Mouse (Mus musculus) right cerebral cortex, postnatal 25 days (tissue): ENCODE data around the gene Batf2.
A peak's percentile ranks its signal among the peaks of the same experiment; 100 is the strongest.
"Not testable (repeated sequence)": the region's sequence is repeated elsewhere in the genome, so short reads cannot be mapped to it uniquely, and the experiment has no call there.

ENCODE experiments used
- DNase-seq: peaks from one replicate; pipeline ENCODE4 v3.0.0; 2022

The Batf2 gene

DNA sequence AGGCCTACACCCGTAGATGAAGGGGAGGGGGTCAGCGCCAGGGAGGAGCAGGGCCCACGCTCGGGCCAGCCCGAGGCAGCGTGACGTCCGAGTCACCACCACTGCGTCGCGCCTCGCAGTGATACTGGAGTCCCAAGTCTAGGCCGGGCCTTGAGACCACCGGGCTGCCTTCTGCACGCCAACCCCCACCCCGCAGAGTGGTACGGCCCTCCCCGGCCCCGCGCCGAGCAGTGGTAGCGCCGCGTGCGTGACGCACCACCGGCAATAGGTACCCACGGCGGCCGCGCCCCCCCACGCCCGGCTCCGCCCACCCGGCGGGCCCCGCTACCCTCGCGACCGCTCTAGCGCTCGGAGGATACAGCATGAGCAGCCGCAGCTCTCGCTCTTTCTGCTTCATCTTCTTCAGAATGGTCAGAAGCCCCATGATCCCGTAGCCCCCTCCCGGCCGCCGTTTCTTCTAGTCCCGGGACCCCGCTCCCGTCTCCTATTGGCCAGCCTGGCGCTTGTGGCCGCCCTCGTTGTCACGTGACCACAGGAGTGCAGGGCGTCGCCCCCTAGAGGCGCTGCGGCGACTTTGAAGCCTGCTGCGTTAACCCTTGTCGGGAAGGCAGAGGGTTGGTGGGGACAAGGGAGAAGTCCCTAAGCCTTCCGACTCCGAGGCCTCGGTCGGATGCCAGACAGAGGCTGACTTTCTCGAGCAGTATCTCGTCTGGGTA lies at the start of gene Batf2:
Gene Batf2, plus strand, starts transcription at position 306 of the 716 bp plus-strand sequence.
- DNase-seq: peak; percentile 91

DNA sequence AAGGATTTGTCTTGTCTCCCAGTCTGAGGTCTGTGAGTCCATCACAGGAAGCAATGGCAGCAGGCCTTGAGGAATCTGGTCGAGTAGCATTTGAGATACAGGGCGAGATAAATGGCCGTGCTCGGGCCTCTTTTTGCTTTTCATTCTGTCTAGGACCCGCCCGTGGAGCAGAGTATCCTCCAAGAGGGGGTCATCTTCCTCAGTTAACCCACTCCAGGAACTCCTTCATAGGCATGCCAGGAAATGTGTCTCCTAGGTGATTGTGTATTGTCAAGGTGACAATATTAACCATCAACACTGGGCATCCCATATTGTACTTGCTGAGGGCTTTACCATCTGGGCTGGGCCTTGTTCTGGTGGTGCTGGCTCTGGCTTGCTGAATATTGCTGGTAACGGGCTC lies 46.7 kb upstream of the Batf2 start, which contains the start of gene AC131692.1:
Gene AC131692.1, plus strand, starts transcription at position 301 of the 400 bp plus-strand sequence.
- no peak for DNase-seq

DNA sequence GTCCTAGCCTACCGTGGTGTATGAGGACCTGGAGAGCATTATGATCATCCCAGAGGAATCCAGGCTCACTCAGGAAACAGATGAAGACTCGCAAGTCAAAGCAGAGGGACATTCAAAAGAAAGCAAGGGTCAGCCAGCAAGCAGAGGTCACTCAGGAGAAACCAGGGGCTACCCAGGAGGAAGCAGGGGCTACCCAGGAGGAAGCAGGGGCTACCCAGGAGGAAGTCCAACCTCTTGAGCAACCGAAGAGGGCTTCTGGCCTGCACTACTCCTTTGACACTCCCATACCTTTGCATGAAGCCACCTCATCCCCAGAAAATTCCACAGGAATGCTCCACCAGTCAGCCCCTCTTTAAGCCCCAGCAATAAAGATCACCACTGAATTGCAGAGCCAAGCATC lies 42.9 kb upstream of the Batf2 start:
- no peak for DNase-seq

DNA sequence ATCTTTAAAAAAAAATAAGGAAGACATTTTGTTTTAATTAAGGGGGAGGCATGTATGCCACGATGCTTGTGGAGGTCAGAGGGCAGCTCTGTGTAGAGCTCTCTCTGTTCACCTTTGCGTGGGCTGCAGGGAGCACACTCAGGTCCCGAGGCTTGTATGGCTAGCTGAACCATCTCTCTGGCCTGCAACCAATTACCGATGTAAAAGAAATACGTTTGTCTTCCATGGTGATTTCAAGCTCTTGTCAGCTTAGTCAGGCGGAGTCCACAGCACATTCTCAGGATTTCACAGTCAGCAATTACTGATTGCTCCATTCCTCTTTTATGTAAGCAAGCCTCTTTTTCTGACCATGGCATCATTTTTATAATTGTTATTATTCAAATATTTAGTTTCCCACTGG lies 39.6 kb upstream of the Batf2 start:
- DNase-seq: no peak

DNA sequence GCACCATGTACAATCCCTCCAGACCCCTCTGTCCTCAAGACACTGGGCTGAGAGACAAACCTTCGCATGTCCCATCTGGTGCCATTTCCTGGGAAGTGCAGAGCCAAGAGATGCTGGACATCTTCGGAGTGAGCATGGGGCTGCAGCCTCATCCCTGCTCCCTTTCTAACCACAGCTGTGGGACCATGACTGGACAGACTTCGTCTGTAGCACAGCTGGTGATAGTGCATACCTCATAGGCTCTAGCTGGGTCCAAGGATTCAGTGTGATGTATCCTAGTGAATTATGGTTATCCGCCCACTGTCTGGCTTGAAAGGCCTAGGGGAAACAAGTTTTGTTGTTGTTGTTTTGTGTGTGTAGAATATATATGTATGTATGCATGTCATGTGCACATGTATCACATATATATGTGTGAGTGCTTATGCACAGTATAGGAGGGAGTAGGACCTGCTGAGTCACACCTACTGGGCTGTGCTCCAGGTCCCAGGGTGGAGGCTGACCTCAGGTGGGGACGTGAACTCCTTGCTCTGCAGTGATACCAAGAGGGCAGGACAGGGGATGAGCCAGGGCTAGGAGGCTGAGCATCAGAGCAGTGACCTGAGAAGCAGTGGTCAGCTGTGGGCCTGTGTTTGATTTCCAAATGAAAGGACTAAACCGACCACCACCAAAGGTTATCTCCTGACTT lies 38.5 kb upstream of the Batf2 start:
- DNase-seq: no peak

DNA sequence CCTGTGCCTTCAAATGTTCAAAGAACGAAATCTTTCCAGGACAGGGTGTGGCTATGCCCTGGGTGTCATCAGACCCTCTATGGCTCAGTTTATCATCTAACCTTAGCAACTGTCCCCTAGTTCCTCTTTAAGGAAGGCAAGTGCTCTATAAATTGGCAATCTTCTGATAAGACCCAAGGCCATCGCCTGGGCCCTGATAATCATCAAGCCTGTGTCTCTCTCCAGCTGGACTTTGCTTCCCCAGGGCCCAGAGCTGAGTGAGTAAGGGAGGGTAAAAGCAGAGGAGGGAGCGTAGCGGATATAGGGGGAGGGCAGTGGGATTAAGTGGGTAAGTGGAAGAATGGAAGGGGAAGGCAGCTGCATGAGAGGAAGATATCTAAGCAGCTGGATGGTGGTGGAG lies 36.3 kb upstream of the Batf2 start:
- DNase-seq: no peak

DNA sequence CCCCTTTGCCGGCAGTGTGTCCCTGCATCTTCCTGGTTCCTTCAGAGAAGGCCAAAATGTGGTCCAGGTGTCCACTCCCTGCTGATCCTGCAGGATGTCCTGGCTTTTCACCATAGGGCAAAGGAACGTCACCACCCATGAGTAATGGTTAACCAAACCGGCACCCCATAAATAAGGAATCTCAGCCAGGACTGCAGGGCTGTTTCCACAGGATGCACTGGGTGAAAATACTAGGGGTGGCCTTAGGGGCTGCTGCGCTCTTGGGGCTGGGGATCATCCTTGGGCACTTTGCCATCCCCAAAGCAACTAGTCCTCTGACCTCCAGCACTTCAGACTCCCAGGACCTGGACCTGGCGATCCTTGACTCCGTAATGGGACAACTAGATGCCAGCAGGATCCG lies 35.2 kb upstream of the Batf2 start, which contains the start of gene Naaladl1:
Gene Naaladl1, plus strand, starts transcription at position 197 of the 400 bp plus-strand sequence.
- DNase-seq: no peak

DNA sequence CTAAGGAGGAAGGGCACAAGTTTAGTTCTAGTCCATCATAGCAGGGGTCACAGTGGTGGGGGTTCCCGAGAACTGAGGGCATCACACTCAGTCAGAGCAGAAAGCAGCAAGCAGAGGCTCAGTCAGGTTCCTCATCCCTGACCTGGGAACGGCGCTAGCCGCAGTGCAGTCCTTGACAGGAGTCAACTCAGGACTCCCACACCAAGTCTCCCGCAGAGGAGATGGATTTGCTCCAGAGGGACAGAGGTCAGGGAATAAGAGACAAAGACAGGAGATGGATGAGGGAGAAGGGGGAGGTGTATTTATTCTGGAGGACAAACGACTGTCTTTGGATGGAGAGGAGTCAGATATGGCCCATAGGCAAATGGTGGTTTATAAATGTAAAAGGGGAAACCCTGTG lies 27.7 kb upstream of the Batf2 start:
- no peak for DNase-seq

DNA sequence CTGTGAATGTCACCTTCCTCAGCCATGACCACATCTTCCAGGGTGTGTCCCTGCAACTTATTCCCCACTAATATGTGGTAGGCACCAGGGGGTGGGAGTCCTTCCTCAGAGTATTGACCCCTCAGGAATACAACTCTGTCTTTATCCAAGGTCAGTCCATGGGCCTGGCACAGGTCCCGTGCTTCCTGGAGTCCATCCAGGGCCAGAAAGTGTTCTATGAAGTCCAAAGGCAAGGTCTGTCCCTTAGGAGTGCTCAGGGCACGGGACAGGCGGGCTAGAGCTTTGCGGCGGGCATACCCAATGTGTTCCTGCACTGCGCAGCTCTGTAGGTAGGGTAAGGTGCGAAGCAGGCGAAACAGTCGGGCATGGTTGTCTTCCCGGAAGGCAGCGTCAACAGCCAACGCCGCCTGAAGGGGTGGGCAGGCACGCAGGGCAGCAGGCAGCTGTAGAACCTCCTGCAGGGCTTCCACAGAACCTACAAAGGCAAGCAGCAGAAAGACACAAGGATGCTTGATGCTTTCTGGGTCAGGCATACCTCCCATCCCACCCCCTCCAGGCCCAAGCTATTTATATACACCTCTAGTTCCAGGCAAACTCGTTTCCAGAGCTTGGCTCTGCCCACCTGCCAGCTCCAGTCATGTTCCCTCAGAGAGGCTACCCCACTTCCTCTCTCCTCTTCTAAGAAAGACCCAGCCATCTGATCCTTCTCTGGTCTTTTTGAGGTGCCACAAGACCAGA lies 24.5 kb upstream of the Batf2 start:
- no peak for DNase-seq

DNA sequence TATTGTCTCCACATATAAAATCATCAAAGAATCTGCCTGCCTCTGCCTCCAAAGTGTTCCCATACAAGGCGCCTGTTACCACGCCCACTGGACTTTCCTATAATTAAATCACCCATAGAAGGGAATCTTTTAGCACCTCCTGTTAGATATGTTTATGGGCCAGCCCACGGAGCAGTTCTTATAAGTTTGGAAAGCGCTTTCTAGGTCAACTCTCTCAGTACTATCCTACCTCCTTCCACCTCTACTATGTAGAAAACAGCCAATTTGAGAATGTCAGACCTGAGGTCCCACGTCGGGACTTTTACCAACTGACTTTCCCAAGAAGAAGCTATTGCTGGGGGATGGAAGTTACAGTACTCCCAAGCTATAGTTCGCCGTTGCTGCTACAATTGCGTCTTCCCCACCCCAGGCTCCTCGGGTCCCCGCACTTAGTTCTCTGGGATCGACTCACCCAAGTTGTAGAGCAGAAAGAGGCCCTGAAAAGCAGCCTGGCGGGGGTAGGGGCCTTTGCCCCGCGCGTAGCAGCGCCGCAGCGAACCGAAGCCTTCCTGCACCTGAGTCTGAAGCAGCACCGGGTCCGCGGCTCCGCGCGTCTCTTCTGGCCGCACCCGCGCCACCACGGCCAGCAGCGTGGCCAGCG lies 23.3 kb upstream of the Batf2 start:
- DNase-seq: no peak

DNA sequence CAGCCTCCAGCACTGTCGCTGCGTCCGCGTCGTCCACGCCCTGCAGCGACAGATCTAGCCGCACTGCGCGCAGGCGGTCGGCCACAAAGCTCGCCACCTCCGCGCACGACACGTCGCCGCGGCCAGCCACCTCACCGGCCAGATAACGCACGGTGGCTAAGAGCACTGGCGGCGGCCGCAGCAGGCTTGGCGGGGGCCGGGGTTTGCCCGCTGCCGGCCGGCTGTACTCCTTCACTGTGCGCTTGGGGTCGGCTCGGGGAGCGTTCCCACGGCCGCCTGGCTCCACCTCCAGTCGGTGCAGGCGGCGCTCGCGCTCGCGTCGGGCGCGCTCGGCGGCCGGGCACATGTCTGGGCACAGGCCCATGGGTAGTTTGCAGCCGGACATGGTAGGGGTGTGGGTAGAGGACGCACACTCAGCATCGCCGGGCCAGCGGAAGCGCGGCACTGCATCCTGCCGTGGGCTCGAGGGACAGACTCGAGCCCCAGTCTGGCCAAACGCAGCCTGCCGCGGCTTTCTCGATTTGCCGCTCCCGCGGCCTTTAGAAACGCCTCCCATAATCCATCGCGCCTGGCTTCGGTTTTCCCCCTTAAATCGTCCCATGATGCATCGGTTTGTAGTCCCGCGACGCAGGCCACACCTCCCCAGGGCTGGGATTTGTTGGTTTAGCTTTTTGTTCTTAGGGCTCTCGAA lies 22.7 kb upstream of the Batf2 start, which contains the start of gene Sac3d1:
Gene Sac3d1, minus strand, starts transcription at position 665 of the 691 bp plus-strand sequence.
- DNase-seq: peak; percentile 89

DNA sequence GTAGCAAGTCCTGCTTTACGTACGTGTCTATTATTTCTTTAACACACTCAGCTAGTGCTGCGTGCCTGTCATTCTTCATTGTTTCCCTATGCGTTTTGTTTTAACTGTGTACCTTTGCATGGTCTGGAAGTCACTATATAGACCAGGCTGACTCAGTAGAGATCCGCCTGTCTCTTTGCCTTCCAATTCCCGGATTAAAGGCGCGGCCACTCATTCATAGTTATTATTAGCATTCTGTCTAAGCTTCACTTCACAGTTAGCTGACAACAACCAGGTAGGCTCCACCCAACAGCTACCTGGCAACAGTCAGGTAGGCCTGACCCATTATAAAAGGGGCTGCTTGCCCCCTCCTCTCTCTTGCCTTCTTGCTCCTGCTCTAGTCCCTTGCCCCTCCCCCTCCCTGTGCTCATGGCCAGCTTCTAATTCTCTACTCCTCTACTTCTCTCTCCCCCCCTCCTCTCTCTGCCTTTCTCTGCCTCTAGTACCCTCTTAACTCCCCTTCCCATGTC lies 22.1 kb upstream of the Batf2 start:
- DNase-seq: no peak

DNA sequence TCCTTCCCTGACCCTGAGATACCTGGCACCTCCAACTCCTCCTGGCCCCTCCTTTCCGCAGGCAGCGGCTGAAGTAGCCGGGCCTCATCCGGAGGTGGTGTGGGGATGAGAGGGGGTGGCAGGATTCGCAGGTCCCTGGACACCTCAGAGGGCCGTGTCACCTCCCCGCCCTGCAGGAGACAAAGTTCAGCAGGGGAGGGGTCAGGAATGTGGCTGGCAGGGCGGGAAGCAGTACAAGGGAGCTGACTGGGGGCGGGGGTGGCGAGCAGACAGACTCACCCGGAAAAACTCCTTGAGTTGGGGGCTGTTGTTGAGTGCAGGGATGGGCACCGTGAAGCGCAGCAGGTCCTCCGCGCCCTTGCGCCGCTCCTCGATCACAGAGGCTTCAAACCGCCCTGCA lies 19.0 kb upstream of the Batf2 start:
- DNase-seq: no peak

DNA sequence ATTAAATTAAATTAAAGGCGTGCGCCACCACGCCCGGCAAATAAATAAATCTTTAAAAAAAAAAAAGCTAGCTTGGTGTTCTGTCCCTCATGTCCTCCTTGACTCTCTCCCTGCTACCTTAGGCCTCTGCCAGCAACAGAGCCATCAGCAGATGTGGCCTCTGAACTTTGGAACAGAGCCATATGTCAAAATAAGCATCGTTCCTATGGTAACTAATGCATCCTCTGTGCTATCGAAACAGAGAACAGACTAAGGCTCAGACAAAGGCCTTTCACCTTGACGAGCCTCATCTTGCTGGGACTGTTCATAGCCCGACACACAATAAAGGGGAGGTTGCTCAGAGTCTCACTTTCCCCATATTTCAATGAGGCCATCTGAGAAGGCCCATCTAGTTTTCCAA lies 17.5 kb upstream of the Batf2 start:
- no peak for DNase-seq

DNA sequence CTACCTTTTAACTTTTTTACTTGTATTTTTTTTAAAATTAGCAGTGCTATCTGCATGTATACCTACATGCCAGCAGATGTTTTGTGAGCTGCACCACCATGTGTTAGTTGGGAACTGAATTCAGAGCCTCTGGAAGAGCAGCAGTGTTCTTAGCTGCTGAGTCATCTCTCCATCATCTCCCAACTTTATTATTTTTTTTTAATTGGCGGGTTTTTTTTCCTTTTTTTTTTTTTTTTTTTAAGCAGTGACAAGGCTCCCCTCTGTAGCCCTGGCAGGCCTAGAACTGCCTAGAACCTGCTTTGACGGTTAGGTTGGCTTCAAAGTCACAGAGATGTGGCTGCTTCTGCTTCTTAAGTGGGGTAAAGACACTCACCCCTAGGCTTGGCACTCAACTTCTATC lies 15.9 kb upstream of the Batf2 start:
- DNase-seq: no peak

DNA sequence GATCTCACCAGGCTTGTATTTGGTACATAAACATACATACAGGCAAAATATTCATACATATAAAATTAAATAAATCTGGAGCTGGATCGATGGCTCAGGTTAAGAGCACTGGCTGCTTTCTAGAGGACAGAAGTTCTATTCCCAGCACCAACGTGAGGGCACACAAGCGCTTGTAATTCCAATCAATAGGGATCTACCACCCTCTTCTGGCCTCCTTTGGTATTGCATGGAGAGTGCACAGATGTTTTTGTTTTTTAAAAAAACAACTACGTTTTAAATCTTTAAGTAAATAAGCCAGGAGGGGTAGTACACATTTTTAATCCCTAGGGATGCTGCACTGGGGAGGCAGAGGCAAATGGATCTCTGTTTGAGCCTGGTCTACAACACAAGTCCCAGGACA lies 14.5 kb upstream of the Batf2 start:
- no peak for DNase-seq

DNA sequence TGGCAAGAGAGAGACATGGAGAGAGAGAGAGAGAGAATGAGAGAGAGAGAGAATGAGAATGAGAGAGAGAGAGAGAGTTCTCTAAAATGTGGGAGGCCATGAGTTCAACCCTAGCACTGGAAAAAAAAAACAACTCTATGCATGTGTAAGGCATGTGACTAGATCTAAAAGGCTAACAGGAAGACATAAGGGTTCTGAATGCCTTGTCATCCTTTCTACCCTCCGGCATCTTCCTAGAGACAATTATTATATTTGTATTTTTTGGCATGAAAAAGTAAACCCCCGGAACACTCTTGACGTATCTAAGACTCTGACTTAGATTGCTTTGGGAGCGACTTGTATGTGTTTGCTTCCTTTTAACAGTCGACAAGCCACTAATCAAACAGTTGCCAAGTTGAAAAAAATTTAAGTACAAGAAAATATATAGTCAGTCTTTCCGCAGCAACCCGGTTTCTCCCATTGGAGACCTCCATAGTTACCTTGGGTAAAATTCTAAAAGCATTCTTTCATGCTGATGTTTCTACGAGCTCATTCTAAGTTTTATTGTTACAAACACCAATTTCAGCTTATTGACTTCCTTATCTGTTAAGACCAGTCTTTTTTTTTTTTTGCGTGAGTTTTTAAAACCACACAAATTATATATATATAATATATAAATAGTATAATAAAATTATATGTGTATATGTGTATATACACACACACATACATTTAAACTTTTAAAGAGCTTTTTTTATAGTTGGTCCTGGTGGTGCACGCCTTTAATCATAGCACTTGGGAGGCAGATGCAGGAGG lies 13.8 kb upstream of the Batf2 start:
- DNase-seq: no peak

DNA sequence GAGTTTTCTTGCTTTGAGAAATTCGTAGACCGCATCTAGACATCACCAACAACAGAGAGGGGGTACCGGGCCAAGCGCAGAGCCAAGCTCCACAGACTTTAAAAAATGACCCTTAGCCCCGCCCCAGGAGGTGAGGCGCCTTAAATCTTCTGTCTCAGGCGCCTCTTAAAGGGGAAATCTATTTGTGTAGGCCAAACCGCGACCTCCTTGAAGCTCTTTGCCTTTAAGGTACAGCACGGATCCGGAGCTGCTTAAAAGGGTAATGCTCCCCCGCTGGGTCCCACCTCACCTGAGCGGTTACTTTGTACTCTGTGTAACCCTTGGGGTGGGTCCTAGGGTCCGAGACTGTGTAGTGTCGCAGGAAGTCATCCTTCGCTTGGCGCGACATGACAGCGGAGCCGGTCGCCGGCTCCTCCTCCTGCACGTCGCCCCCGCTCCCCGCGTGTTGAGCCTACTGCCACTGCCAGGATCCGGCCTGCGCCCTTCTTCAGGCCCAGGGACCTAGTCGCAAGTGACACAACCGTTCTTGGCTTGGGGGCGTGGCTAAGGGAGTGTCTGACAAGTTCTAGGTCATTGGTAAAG lies 12.9 kb upstream of the Batf2 start, which contains the start of gene Snx15:
Gene Snx15, minus strand, starts transcription at position 545 of the 582 bp plus-strand sequence.
- DNase-seq: peak; percentile 93

DNA sequence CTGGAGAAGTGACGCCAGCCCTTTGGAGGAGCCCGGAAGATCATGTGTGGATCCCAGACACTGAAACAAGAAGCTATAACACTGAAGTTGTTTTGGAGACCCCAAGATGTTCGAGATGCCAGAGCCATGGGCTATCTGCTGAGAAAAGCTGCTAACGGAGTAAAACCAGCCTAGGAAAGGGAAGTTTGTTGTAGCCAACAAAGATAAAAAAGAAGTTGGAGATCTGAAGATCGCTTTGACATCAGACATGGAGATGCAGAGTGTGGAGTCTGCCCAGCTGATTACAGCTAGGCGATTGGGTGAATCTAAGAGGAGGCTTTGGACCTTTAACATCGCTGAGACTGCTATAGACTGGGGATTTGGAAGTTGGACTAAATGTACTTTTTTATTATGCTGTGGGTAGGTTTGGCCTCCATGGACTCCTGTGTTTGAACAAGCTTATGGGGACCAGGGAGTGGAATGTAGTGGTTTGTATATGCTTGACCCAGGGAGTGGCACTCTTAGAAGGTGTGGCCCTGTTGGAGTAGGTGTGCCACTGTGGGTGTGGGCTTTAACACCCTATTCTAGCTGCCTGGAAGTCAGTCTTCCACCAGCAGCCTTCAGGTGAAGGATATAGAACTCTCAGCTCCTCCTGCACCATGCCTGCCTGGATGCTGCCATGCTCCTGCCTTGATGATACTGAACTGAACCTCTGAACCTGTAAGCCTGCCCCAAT lies 10.2 kb upstream of the Batf2 start:
- DNase-seq: not testable (repeated sequence)

DNA sequence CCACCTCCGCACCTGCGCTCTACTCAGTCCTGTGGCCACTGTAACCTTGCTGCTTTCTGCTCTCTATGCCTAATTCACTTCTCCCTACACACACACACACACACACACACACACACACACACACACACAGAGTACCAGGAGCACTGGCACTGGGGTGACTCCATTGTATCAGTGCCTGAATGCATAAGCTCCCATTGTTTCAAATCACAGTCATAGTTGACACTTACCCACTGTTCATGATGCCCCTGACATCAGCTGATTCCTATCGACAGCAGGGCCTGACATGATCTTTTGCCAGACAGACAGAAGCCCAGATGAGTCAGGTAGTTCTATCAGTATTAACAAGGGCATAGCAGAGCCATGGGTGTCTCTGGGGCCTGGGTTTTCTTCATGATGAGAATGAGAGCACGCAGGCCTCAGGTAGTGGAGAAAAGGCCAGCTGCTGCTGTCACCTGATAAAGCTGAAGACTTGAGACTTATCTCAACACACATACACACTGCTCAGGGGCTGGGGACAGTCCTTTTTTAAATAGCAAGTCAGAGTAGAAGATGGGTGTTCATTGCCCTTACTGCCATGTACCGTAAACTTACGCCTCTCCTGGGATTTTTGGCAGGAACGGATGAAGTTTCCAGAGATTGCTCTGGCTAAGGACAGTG lies 8.5 kb upstream of the Batf2 start:
- DNase-seq: no peak
